In genomic region chr14:105589261-105589660, GRCm38 (mm10) we compare ENCODE assay signal across 10 mouse cellular contexts.
DNase-seq lines count a peak whose midpoint lies in the region; ATAC-seq and TF ChIP-seq lines count a peak whose summit lies in the region.
"Had no signal": no experiment of that assay in that cellular context is flagged by ENCODE, and none has a peak within 500 bp of the region (broad histone marks: within the 10 kb centered on the region; RNA-seq: fewer than 3 reads in every experiment).

No protein-coding gene starts in this region.

- peak overlapping the region; percentile 9; the same call in 1 of the 2 replicates for H3K9ac ChIP-seq in ES-Bruce4 (ENCODE audit: low read depth, poor library complexity, severe bottlenecking)
- H3K9ac ChIP-seq in limb, embryonic 13.5 days, result no peak overlapping the region
- no peak overlapping the region for H3K9ac ChIP-seq in forebrain, embryonic 15.5 days (replicated peaks)
- H3K9ac ChIP-seq: stomach, embryonic 15.5 days had no signal

- no peak for ATAC-seq in limb, embryonic 13.5 days (ENCODE audit: low FRiP score, low read depth)
- ATAC-seq in forebrain, embryonic 15.5 days (replicated peaks), result no peak

- H3K9me3 ChIP-seq in heart, embryonic 10.5 days, result no peaks in the 10 kb centered on the region
- no peaks in the 10 kb centered on the region for H3K9me3 ChIP-seq in ES-Bruce4 (replicated peaks; ENCODE audit: control insufficient read depth, insufficient read depth, low read length, poor library complexity, severe bottlenecking)
- no peaks in the 10 kb centered on the region for H3K9me3 ChIP-seq in limb, embryonic 13.5 days
- H3K9me3 ChIP-seq in forebrain, embryonic 15.5 days, result no peaks in the 10 kb centered on the region
- H3K9me3 ChIP-seq: stomach, embryonic 15.5 days had no signal

- no peak for TF ChIP-seq CTCF in ES-Bruce4 (IDR thresholded peaks at IDR 0.05; ENCODE audit: low read depth, low read length)
- no peak for TF ChIP-seq CTCF in embryonic fibroblast, embryonic 13.5 days (IDR thresholded peaks at IDR 0.05; ENCODE audit: borderline replicate concordance, insufficient read depth, low read length)

- TF ChIP-seq EP300 in ES-Bruce4 (IDR thresholded peaks at IDR 0.05; ENCODE audit: insufficient read depth, low read depth, low read length), result no peak

- no peaks in the 10 kb centered on the region for H3K36me3 ChIP-seq in heart, embryonic 10.5 days
- H3K36me3 ChIP-seq in ES-Bruce4 (ENCODE audit: control insufficient read depth, insufficient read depth, low read length, poor library complexity, severe bottlenecking), result no peaks in the 10 kb centered on the region
- H3K36me3 ChIP-seq in limb, embryonic 13.5 days, result no peaks in the 10 kb centered on the region
- H3K36me3 ChIP-seq in forebrain, embryonic 15.5 days, result no peaks in the 10 kb centered on the region
- H3K36me3 ChIP-seq: stomach, embryonic 15.5 days had no signal

- peak overlapping the region; percentile 25 for H3K4me2 ChIP-seq in limb, embryonic 13.5 days (replicated peaks)
- no peak overlapping the region for H3K4me2 ChIP-seq in forebrain, embryonic 15.5 days (replicated peaks)
- H3K4me2 ChIP-seq: stomach, embryonic 15.5 days had no signal

- no peak for TF ChIP-seq POLR2A in ES-Bruce4 (IDR thresholded peaks at IDR 0.05; ENCODE audit: insufficient read depth, low read length)
- TF ChIP-seq POLR2A in embryonic fibroblast, embryonic 13.5 days (IDR thresholded peaks at IDR 0.05; ENCODE audit: low read depth, low read length), result no peak

- peak overlapping the region; percentile 73; the same call in 1 of the 2 replicates for H3K27ac ChIP-seq in heart, embryonic 10.5 days
- no peak overlapping the region for H3K27ac ChIP-seq in ES-Bruce4 (ENCODE audit: insufficient read depth, low read length)
- peak overlapping the region; percentile 74 for H3K27ac ChIP-seq in embryonic fibroblast, embryonic 13.5 days (ENCODE audit: insufficient read depth, low read length)
- H3K27ac ChIP-seq in limb, embryonic 13.5 days, result peak overlapping the region; percentile 64; the same call in 1 of the 2 replicates
- no peak overlapping the region for H3K27ac ChIP-seq in forebrain, embryonic 15.5 days (replicated peaks)
- H3K27ac ChIP-seq: stomach, embryonic 15.5 days had no signal

- H3K27me3 ChIP-seq in heart, embryonic 10.5 days (ENCODE audit: insufficient read depth, poor library complexity, severe bottlenecking), result no peaks in the 10 kb centered on the region
- H3K27me3 ChIP-seq in ES-Bruce4 (ENCODE audit: control insufficient read depth, insufficient read depth, low read length, poor library complexity, severe bottlenecking), result no peaks in the 10 kb centered on the region
- H3K27me3 ChIP-seq in limb, embryonic 13.5 days, result no peaks in the 10 kb centered on the region
- 0 out of 2 replicates have a peak, but pooled peaks cover 3% of the 10 kb centered on the region for H3K27me3 ChIP-seq in forebrain, embryonic 15.5 days
- H3K27me3 ChIP-seq: CH12.LX; stomach, embryonic 15.5 days had no signal

- peaks cover 8% of the 10 kb centered on the region; the same call in 1 of the 2 replicates for H3K4me1 ChIP-seq in heart, embryonic 10.5 days
- no peaks in the 10 kb centered on the region for H3K4me1 ChIP-seq in ES-Bruce4 (ENCODE audit: control insufficient read depth, insufficient read depth, low read length)
- H3K4me1 ChIP-seq in embryonic fibroblast, embryonic 13.5 days (ENCODE audit: control insufficient read depth, insufficient read depth, low read length), result peaks cover 6% of the 10 kb centered on the region; the same call in 1 of the 2 replicates
- peaks cover 51% of the 10 kb centered on the region for H3K4me1 ChIP-seq in limb, embryonic 13.5 days
- peaks cover 17% of the 10 kb centered on the region for H3K4me1 ChIP-seq in forebrain, embryonic 15.5 days
- H3K4me1 ChIP-seq: stomach, embryonic 15.5 days had no signal

- WGBS in heart, embryonic 10.5 days, result 69% methylated on average over 20 of the region's 20 CpGs
- 66% methylated on average over 20 of the region's 20 CpGs for WGBS in limb, embryonic 13.5 days
- WGBS in forebrain, embryonic 15.5 days, result 85% methylated on average over 20 of the region's 20 CpGs

- H3K4me3 ChIP-seq in heart, embryonic 10.5 days, result peak overlapping the region; percentile 40
- H3K4me3 ChIP-seq in ES-Bruce4 (ENCODE audit: low read depth, low read length), result no peak overlapping the region
- 0 out of 2 replicates have a peak overlapping the region, but pooled peaks have one; percentile 0 for H3K4me3 ChIP-seq in embryonic fibroblast, embryonic 13.5 days (ENCODE audit: insufficient read depth, low read length)
- H3K4me3 ChIP-seq in limb, embryonic 13.5 days, result no peak overlapping the region
- no peak overlapping the region for H3K4me3 ChIP-seq in forebrain, embryonic 15.5 days
- H3K4me3 ChIP-seq: stomach, embryonic 15.5 days had no signal

- DNase-seq in heart, embryonic 10.5 days (ENCODE audit: low spot score), result peak; percentile 81
- DNase-seq in heart, postnatal 25 days (ENCODE audit: low spot score), result no peak
- DNase-seq in liver, result no peak
- DNase-seq in gastrocnemius, postnatal 36 days, result no peak

- intact Hi-C loops in heart, postnatal 25 days (cut with DNase I), result no loop called here
- intact Hi-C loops in gastrocnemius, postnatal 36 days (cut with DNase I), result no loop called here

Comparison
In these comparisons a context has a peak if more than half of its experiments do, and no peak if none do; other contexts are left out.
1. H3K27ac ChIP-seq: peak in heart, embryonic 10.5 days (single experiment), embryonic fibroblast, embryonic 13.5 days (single experiment) and limb, embryonic 13.5 days (single experiment); none in ES-Bruce4 (single experiment) and forebrain, embryonic 15.5 days (single experiment).
2. H3K4me3 ChIP-seq: peak in heart, embryonic 10.5 days (single experiment) and embryonic fibroblast, embryonic 13.5 days (single experiment); none in ES-Bruce4 (single experiment), limb, embryonic 13.5 days (single experiment) and forebrain, embryonic 15.5 days (single experiment).